Mouse (Mus musculus) bone marrow macrophage, adult 2 months (primary cell): Measurements from ENCODE around the gene Msh3.

ENCODE experiments used
- CTCF ChIP-seq: IDR thresholded peaks from 2 replicates; pipeline ENCODE4 v1.5.1; 2012; ENCODE audit warnings: low read depth, mild to moderate bottlenecking, low read length, moderate library complexity
- POLR2A ChIP-seq: IDR thresholded peaks from 2 replicates; pipeline ENCODE4 v1.6.1; 2012; ENCODE audit warnings: mild to moderate bottlenecking, low read depth, low read length, borderline replicate concordance

DNA sequence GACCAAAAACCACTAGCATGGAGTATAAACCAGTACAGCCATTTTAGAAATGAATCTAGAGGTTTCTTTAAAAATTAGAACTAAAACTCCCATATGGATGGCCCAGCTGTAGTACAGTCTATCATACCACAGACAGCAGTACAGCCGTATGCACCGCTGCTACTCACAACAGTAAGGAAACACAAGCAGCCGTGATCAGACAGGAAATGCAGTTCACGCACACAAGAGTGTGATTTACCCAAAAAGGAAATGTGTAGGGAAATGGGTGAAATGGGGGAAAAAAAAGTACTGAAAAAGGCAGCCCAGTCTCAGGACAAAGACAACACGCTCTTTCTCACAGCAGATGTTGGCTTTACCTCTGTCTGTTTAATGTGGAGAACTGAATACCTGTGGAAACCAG, 60.9 kb downstream of the Msh3 start:
- TF ChIP-seq CTCF (no peak), POLR2A (no peak)
